Mouse (Mus musculus) heart, adult 2 months (tissue): Measurements from ENCODE around the gene Sh2d1b1. TPM values are rescaled to one million over a fixed set of nuclear protein-coding genes. Genes with fewer than 3 reads are reported as not detected.

Experiments used
- DNase-seq, 2 experiments: peaks; one replicate each; pipeline ENCODE4 v3.0.0; 2021
- H3K27ac ChIP-seq: fragments of 200-600 bp; 2 replicates; pipeline ENCODE4 v1.8.1; 2022
- H3K27me3 ChIP-seq: fragments of 200-500 bp; 2 replicates; pipeline ENCODE4 v1.6.1; 2012; ENCODE audit warnings: mild to moderate bottlenecking, low read length, inconsistent platforms, mixed read lengths; ENCODE audit not compliant: control insufficient read depth, insufficient read depth
- H3K36me3 ChIP-seq: fragments of 200-500 bp; 2 replicates; pipeline ENCODE4 v1.6.1; 2012; ENCODE audit warnings: low read length, inconsistent platforms; ENCODE audit not compliant: control insufficient read depth, insufficient read depth
- H3K4me1 ChIP-seq: fragments of 200-500 bp; 2 replicates; pipeline ENCODE4 v1.6.1; 2011; ENCODE audit warnings: low read length; ENCODE audit not compliant: control insufficient read depth, insufficient read depth
- H3K4me3 ChIP-seq: fragments of 200-600 bp; 2 replicates; pipeline ENCODE4 v1.8.1; 2022
- H3K79me2 ChIP-seq: fragments of 200-500 bp; replicated peaks from 2 replicates; pipeline ENCODE4 v1.6.1; 2012; ENCODE audit warnings: mild to moderate bottlenecking, inconsistent platforms, low read length, moderate library complexity, mixed read lengths; ENCODE audit not compliant: control insufficient read depth, insufficient read depth
- H3K9ac ChIP-seq: fragments of 200-500 bp; 2 replicates; pipeline ENCODE4 v1.6.1; 2012; ENCODE audit warnings: low read depth, mild to moderate bottlenecking, control low read depth, inconsistent platforms, low read length, mixed read lengths
- CTCF ChIP-seq: fragments of 200-600 bp; IDR thresholded peaks from 2 replicates; pipeline ENCODE4 v1.8.1; 2022; ENCODE audit warnings: antibody characterized with exemption, mild to moderate bottlenecking, moderate library complexity
- EP300 ChIP-seq: fragments of 200-500 bp; IDR thresholded peaks from 2 replicates; pipeline ENCODE4 v1.6.1; 2011; ENCODE audit warnings: low read depth, low read length, control low read depth; ENCODE audit not compliant: insufficient read depth
- POLR2A ChIP-seq: fragments of 200-500 bp; IDR thresholded peaks from 2 replicates; pipeline ENCODE4 v1.6.1; 2011; ENCODE audit warnings: mild to moderate bottlenecking, low read depth, low read length, control low read depth; ENCODE audit not compliant: insufficient read depth
- WGBS: fragments of 180-500 bp; shearing (Covaris S2); methylation state at CpG from one replicate; pipeline ENCODE4 v1.1.7; 2018; 5-methylcytosine and 5-hydroxymethylcytosine counted together
- intact Hi-C: fragments of 180-260 bp; cut with DNase I; formaldehyde crosslinking; loops from one replicate; pipeline ENCODE4 v1.15.1; 2025
- polyA plus RNA-seq: library from polyadenylated mRNA; depleted of rRNA; stranded (reverse); fragments of >200 nt; gene quantifications from 2 replicates; pipeline ENCODE4 v1.2.3, GENCODE M21; 2012
- total RNA-seq, 2 experiments: library from RNA; stranded (reverse); gene quantifications; 2 replicates each; pipeline ENCODE4 v1.2.3; 2021

Sh2d1b1 gene
- total and polyA plus RNA-seq, 3 experiments: 0.09 to 0.18 (median 0.14) TPM

DNA sequence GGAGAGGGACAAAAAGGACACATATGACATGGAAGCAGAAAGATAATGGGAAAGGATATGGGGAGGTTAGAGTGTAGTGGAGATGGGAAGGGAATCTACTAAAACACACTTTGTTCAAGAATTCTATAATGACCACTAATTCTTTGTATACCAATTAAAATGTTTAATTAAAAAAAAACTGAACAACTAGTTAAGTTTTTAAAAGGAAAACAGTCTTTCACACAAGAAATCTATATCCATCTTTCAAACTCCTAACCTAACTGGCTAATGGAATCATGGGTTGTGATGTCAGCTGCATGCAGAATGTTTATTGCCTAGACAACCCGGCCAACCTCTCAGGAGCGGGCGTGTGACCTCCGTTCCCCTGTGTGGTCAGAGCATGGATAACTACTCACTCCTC is 31.4 kb downstream of the Sh2d1b1 start, which contains the start of gene Spata46:
Gene Spata46 (plus strand): TSS at position 301 of the 400 bp plus-strand sequence.
- WGBS: 90% methylated on average over 4 of the region's 4 CpGs
- DNase-seq: no peak
- H3K27me3 ChIP-seq: no peaks in the 10 kb centered on the region
- no peak within 1 kb of the TSS for H3K27ac ChIP-seq
- H3K4me1 ChIP-seq: no peaks in the 10 kb centered on the region
- no peak within 1 kb of the TSS for H3K9ac ChIP-seq
- no peaks in the 10 kb centered on the region for H3K36me3 ChIP-seq
- intact Hi-C loops: no loop called here
- TF ChIP-seq EP300 (no peak), CTCF (no peak), POLR2A (no peak)
- H3K79me2 ChIP-seq: no peaks in the 10 kb centered on the region
- H3K4me3 ChIP-seq: no peak within 1 kb of the TSS

DNA sequence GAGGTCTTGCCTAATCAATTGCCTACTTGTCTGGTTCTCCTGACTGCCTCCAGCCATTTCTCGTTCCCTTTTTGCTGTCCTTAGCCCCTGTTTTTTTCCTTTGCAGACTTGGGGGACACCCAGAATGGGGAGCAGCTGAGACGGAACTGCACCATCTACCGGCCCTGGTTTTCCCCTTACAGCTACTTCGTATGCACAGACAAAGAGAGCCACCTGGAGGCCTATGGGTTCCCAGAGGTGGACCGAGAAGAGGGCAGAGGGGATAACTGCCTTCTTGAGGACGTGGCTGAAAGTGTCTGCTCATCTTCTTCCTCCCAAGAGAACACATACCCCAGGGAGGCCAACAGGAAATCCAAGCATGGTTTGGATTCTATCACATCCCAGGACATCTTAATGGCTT is 34.3 kb downstream of the Sh2d1b1 start:
- no peaks in the 10 kb centered on the region for H3K27me3 ChIP-seq
- DNase-seq: no peak
- no peak for TF ChIP-seq CTCF
- no peak for TF ChIP-seq POLR2A
- no peak for TF ChIP-seq EP300
- H3K27ac ChIP-seq: no peak overlapping the region
- H3K36me3 ChIP-seq: no peaks in the 10 kb centered on the region
- WGBS: 79% methylated on average over 6 of the region's 6 CpGs
- H3K79me2 ChIP-seq: no peaks in the 10 kb centered on the region
- H3K4me1 ChIP-seq: no peaks in the 10 kb centered on the region
- no peak overlapping the region for H3K4me3 ChIP-seq
- no peak overlapping the region for H3K9ac ChIP-seq
- intact Hi-C loops: no loop called here

DNA sequence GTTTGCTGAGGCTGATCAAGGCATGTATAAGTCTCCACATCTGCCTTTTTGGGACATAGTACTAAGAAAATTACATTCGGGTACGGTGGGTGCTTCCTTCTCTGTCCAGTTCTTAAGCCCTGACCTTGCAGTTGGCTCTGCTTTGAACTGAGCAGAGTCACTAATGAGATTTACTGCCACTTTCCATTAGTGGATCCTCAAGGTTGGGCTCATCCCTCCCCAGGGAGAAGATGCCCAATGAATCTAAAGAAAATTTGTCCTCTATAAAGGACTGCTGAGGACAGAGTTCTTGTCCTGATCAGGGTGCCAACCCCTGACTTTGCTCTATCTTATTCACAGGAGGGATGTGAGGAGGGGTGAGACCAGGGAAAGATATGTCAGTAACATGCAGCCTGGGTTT is 44.9 kb downstream of the Sh2d1b1 start:
- Histone ChIP-seq H3K27ac (no peak overlapping the region), H3K79me2 (no peaks in the 10 kb centered on the region), H3K4me3 (no peak overlapping the region), H3K36me3 (no peaks in the 10 kb centered on the region), H3K27me3 (no peaks in the 10 kb centered on the region), H3K9ac (no peak overlapping the region), H3K4me1 (no peaks in the 10 kb centered on the region)
- DNase-seq: no peak
- TF ChIP-seq EP300 (no peak), CTCF (no peak)
- WGBS: 82% methylated on average over 2 of the region's 2 CpGs
- intact Hi-C loops: loop anchor here (10.0 kb wide), 1 partner anchor 193 kb away; no protein-coding TSS in a partner anchor

DNA sequence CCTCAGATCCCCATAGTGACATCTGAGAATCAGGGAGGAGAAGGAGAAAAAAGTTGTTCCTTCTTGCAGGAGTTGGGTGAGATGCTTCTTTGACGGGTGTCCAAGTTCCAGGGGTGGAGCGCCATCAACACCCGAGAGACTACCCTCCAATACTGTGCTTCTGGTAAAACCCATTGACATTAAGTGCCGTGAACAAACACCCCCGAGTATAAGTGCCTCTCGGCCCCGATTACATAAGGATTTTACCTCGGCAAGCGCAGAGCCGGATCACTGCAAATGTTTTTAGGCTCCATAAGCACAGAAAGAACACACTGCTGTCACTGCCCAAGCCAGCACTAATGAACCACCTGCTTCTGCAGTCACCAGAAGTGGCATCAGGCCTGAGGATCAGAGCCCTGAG is 45.9 kb downstream of the Sh2d1b1 start:
- Histone ChIP-seq H3K27me3 (no peaks in the 10 kb centered on the region), H3K9ac (no peak overlapping the region), H3K4me3 (no peak overlapping the region), H3K36me3 (no peaks in the 10 kb centered on the region), H3K79me2 (no peaks in the 10 kb centered on the region), H3K4me1 (no peaks in the 10 kb centered on the region), H3K27ac (no peak overlapping the region)
- intact Hi-C loops: loop anchor here (10.0 kb wide), 1 partner anchor 192 kb away; no protein-coding TSS in a partner anchor
- DNase-seq: no peak
- TF ChIP-seq CTCF (no peak), EP300 (no peak), POLR2A (no peak)
- 96% methylated on average over 10 of the region's 10 CpGs for WGBS

DNA sequence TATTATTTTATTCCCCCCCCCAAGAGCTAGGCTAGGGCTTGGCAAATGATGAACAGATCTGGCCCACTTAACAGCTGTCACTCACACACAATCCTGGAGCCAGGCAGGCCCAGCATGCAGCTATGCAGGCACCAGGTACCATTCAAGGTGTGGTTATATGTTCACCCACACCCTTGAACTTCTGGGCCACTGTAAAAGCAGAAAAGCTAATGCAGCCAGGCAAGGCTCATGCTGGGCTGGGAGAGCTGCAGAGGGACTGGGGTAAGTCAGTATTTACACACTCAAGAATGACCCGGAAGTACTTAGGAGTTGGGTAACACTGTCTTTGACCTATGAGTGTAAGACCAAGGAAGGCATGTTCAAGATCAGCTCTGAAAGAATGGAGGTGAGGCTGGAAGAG is 47.2 kb downstream of the Sh2d1b1 start:
- H3K79me2 ChIP-seq: no peaks in the 10 kb centered on the region
- no peaks in the 10 kb centered on the region for H3K4me1 ChIP-seq
- H3K27me3 ChIP-seq: no peaks in the 10 kb centered on the region
- WGBS: 97% methylated on average over 1 of the region's 1 CpGs
- TF ChIP-seq POLR2A (no peak), CTCF (no peak), EP300 (no peak)
- H3K36me3 ChIP-seq: no peaks in the 10 kb centered on the region
- no peak for DNase-seq
- intact Hi-C loops: loop anchor here (10.0 kb wide), 1 partner anchor 190 kb away; no protein-coding TSS in a partner anchor
- H3K4me3 ChIP-seq: no peak overlapping the region
- H3K27ac ChIP-seq: no peak overlapping the region
- no peak overlapping the region for H3K9ac ChIP-seq

DNA sequence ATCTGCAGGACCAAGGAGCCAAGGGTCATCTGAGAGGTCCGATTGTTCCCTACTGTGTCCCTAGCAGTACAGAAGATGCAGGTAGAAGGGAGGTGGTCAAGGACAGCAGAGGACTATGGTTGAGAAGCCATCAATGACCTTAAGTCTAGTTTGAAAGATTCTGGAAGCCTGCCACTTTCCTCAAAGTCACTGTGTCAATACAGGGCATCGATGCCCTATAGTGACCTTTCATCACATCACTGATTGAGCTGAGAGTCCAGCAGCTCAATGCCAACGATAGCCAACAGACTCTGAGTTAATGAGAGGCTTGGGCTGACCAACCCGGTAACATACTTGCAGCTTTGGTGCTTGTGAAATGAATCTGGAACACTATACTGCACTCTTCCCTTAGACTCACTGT is 48.2 kb downstream of the Sh2d1b1 start:
- no peak overlapping the region for H3K9ac ChIP-seq
- 79% methylated on average over 4 of the region's 4 CpGs for WGBS
- H3K4me3 ChIP-seq: no peak overlapping the region
- H3K4me1 ChIP-seq: no peaks in the 10 kb centered on the region
- TF ChIP-seq CTCF (no peak), EP300 (no peak), POLR2A (no peak)
- no peak overlapping the region for H3K27ac ChIP-seq
- intact Hi-C loops: loop anchor here (10.0 kb wide), 1 partner anchor 190 kb away; no protein-coding TSS in a partner anchor
- H3K79me2 ChIP-seq: no peaks in the 10 kb centered on the region
- H3K27me3 ChIP-seq: no peaks in the 10 kb centered on the region
- DNase-seq: no peak
- no peaks in the 10 kb centered on the region for H3K36me3 ChIP-seq
